Mouse (Mus musculus) CH12.LX (cell line): ENCODE data around the gene Alg1. TPM values are rescaled to one million over a fixed set of nuclear protein-coding genes. Genes with fewer than 3 reads are reported as not detected.

ENCODE experiments used
- DNase-seq: peaks from one replicate; pipeline ENCODE4 v3.0.0-alpha.2; 2013; ENCODE audit errors: extremely low read depth
- H3K27ac ChIP-seq: 2 replicates; pipeline ENCODE4 v1.5.1; 2012; ENCODE audit warnings: low read depth, mild to moderate bottlenecking, control low read depth, moderate library complexity; ENCODE audit not compliant: insufficient read depth
- H3K27me3 ChIP-seq: replicated peaks from 2 replicates; pipeline ENCODE3; 2012; ENCODE audit warnings: inconsistent platforms
- H3K36me3 ChIP-seq, 2 experiments: replicated peaks in 1 of 2; 2 replicates each; pipeline versions ENCODE3 to v1.6.1; 2012; ENCODE audit warnings: inconsistent platforms in 1 of 2, low read length in 1 of 2, mild to moderate bottlenecking in 1 of 2, mixed read lengths in 1 of 2, moderate library complexity in 1 of 2; ENCODE audit not compliant: control insufficient read depth in 1 of 2, insufficient read depth in 1 of 2
- H3K4me1 ChIP-seq, 2 experiments: 2 replicates each; pipeline ENCODE4 v1.6.1; 2012; ENCODE audit warnings: inconsistent platforms in 1 of 2, moderate library complexity in 1 of 2; ENCODE audit not compliant: insufficient read depth in 2 of 2, control insufficient read depth in 1 of 2
- H3K4me2 ChIP-seq: 2 replicates; pipeline ENCODE4 v1.6.1; 2012; ENCODE audit warnings: low read depth, mild to moderate bottlenecking, control low read depth; ENCODE audit not compliant: poor library complexity, insufficient read depth, severe bottlenecking
- H3K4me3 ChIP-seq, 3 experiments: fragments of 150-350 bp in 1 of 3; sonication (generic) in 1 of 3; replicated peaks in 1 of 3; 2 replicates each; pipeline versions ENCODE3 to v1.5.1; 2011 to 2012; ENCODE audit warnings: low read depth in 2 of 3, low read length in 2 of 3, mild to moderate bottlenecking in 2 of 3, moderate library complexity in 2 of 3, control low read depth in 1 of 3, improper control_type of control experiment in 1 of 3, inconsistent platforms in 1 of 3, mixed read lengths in 1 of 3; ENCODE audit not compliant: poor library complexity in 1 of 3
- H3K79me2 ChIP-seq: replicated peaks from 2 replicates; pipeline ENCODE4 v1.6.1; 2012; ENCODE audit warnings: mild to moderate bottlenecking, moderate library complexity; ENCODE audit not compliant: control insufficient read depth, poor library complexity, insufficient read depth, severe bottlenecking; ENCODE audit errors: extremely low read depth
- H3K9ac ChIP-seq: 2 replicates; pipeline ENCODE4 v1.6.1; 2012; ENCODE audit warnings: low read depth, mild to moderate bottlenecking, control low read depth, moderate library complexity; ENCODE audit not compliant: insufficient read depth
- H3K9me3 ChIP-seq: replicated peaks from 2 replicates; pipeline ENCODE3; 2012; ENCODE audit warnings: low read length, inconsistent platforms, mixed read lengths
- BHLHE40 ChIP-seq: IDR thresholded peaks from 2 replicates; pipeline ENCODE4 v1.6.1; 2011; ENCODE audit warnings: mild to moderate bottlenecking, low read depth, low read length, improper control_type of control experiment
- CHD1 ChIP-seq: IDR thresholded peaks from 2 replicates; pipeline ENCODE4 v1.6.1; 2012; ENCODE audit warnings: low read depth, low read length, improper control_type of control experiment, inconsistent platforms
- CHD2 ChIP-seq: IDR thresholded peaks from 2 replicates; pipeline ENCODE4 v1.6.1; 2011; ENCODE audit warnings: low read length, improper control_type of control experiment
- CTCF ChIP-seq, 2 experiments: IDR thresholded peaks in 1 of 2; conservative IDR thresholded peaks in 1 of 2; 2 replicates each; pipeline ENCODE4 v1.5.1; 2011 to 2012; ENCODE audit warnings: low read depth in 2 of 2, low read length in 2 of 2, improper control_type of control experiment in 1 of 2, inconsistent platforms in 1 of 2, mild to moderate bottlenecking in 1 of 2, moderate library complexity in 1 of 2
- E2F4 ChIP-seq: IDR thresholded peaks from 2 replicates; pipeline ENCODE4 v1.6.1; 2011; ENCODE audit warnings: low read depth, low read length, improper control_type of control experiment; ENCODE audit not compliant: insufficient replicate concordance
- ELF1 ChIP-seq: IDR thresholded peaks from 2 replicates; pipeline ENCODE4 v1.6.1; 2014; ENCODE audit warnings: low read depth, mild to moderate bottlenecking, inconsistent platforms, low read length, improper control_type of control experiment
- EP300 ChIP-seq: IDR thresholded peaks from 2 replicates; pipeline ENCODE4 v1.6.1; 2011; ENCODE audit warnings: low read length, improper control_type of control experiment
- ETS1 ChIP-seq: conservative IDR thresholded peaks from 2 replicates; pipeline ENCODE4 v1.6.1; 2012; ENCODE audit warnings: low read depth, mild to moderate bottlenecking, inconsistent platforms, low read length, improper control_type of control experiment, moderate library complexity
- GABPA ChIP-seq: IDR thresholded peaks from 2 replicates; pipeline ENCODE4 v1.6.1; 2012; ENCODE audit warnings: low read depth, low read length, improper control_type of control experiment, inconsistent platforms; ENCODE audit not compliant: insufficient replicate concordance
- HCFC1 ChIP-seq: IDR thresholded peaks from 2 replicates; pipeline ENCODE4 v1.6.1; 2012; ENCODE audit warnings: low read depth, mild to moderate bottlenecking, inconsistent platforms, low read length, improper control_type of control experiment
- IRF4 ChIP-seq: IDR thresholded peaks from 2 replicates; pipeline ENCODE4 v1.6.1; 2014; ENCODE audit warnings: low read depth, mild to moderate bottlenecking, inconsistent platforms, low read length, improper control_type of control experiment
- JUN ChIP-seq: IDR thresholded peaks from 2 replicates; pipeline ENCODE4 v1.6.1; 2011; ENCODE audit warnings: low read depth, mild to moderate bottlenecking, low read length, improper control_type of control experiment, moderate library complexity; ENCODE audit not compliant: insufficient read depth
- JUND ChIP-seq: conservative IDR thresholded peaks from 2 replicates; pipeline ENCODE4 v1.6.1; 2011; ENCODE audit warnings: low read depth, low read length, improper control_type of control experiment
- KAT2A ChIP-seq: IDR thresholded peaks from 2 replicates; pipeline ENCODE4 v1.6.1; 2012; ENCODE audit warnings: low read length, improper control_type of control experiment, inconsistent platforms; ENCODE audit not compliant: insufficient replicate concordance
- MAFK ChIP-seq: IDR thresholded peaks from 2 replicates; pipeline ENCODE4 v1.6.1; 2011; ENCODE audit warnings: low read length, improper control_type of control experiment; ENCODE audit not compliant: insufficient replicate concordance
- MAX ChIP-seq: IDR thresholded peaks from 2 replicates; pipeline ENCODE4 v1.6.1; 2011; ENCODE audit warnings: low read length, improper control_type of control experiment
- MAZ ChIP-seq: IDR thresholded peaks from 2 replicates; pipeline ENCODE4 v1.6.1; 2012; ENCODE audit warnings: low read depth, mild to moderate bottlenecking, inconsistent platforms, low read length, improper control_type of control experiment, moderate library complexity
- MEF2A ChIP-seq: IDR thresholded peaks from 2 replicates; pipeline ENCODE4 v1.6.1; 2014; ENCODE audit warnings: low read depth, mild to moderate bottlenecking, inconsistent platforms, low read length, improper control_type of control experiment, borderline replicate concordance
- MXI1 ChIP-seq: IDR thresholded peaks from 2 replicates; pipeline ENCODE4 v1.6.1; 2011; ENCODE audit warnings: mild to moderate bottlenecking, low read depth, low read length, improper control_type of control experiment
- MYC ChIP-seq: IDR thresholded peaks from 2 replicates; pipeline ENCODE4 v1.6.1; 2011; ENCODE audit warnings: low read depth, mild to moderate bottlenecking, improper control_type of control experiment, low read length
- NELFE ChIP-seq: IDR thresholded peaks from 2 replicates; pipeline ENCODE4 v1.6.1; 2011; ENCODE audit warnings: low read depth, low read length, improper control_type of control experiment
- NRF1 ChIP-seq: IDR thresholded peaks from 2 replicates; pipeline ENCODE4 v1.6.1; 2014; ENCODE audit warnings: low read depth, mild to moderate bottlenecking, inconsistent platforms, low read length, improper control_type of control experiment, moderate library complexity
- PAX5 ChIP-seq: IDR thresholded peaks from 2 replicates; pipeline ENCODE4 v1.6.1; 2012; ENCODE audit warnings: low read length, inconsistent platforms, mixed read lengths
- POLR2A ChIP-seq: IDR thresholded peaks from 2 replicates; pipeline ENCODE4 v1.6.1; 2011; ENCODE audit warnings: low read depth, mild to moderate bottlenecking, improper control_type of control experiment, low read length
- POLR2AphosphoS2 ChIP-seq: IDR thresholded peaks from 2 replicates; pipeline ENCODE4 v1.6.1; 2011; ENCODE audit warnings: low read depth, low read length, improper control_type of control experiment
- RAD21 ChIP-seq: IDR thresholded peaks from 2 replicates; pipeline ENCODE4 v1.6.1; 2011; ENCODE audit warnings: low read depth, mild to moderate bottlenecking, low read length, improper control_type of control experiment, moderate library complexity
- RCOR1 ChIP-seq: conservative IDR thresholded peaks from 2 replicates; pipeline ENCODE4 v1.6.1; 2012; ENCODE audit warnings: low read depth, mild to moderate bottlenecking, inconsistent platforms, low read length, improper control_type of control experiment
- SIN3A ChIP-seq: IDR thresholded peaks from 2 replicates; pipeline ENCODE4 v1.6.1; 2012; ENCODE audit warnings: low read length, improper control_type of control experiment, inconsistent platforms
- SMC3 ChIP-seq: IDR thresholded peaks from 2 replicates; pipeline ENCODE4 v1.6.1; 2011; ENCODE audit warnings: low read depth, low read length, improper control_type of control experiment
- TBP ChIP-seq: conservative IDR thresholded peaks from 2 replicates; pipeline ENCODE4 v1.6.1; 2011; ENCODE audit warnings: low read depth, low read length, improper control_type of control experiment
- TCF12 ChIP-seq: IDR thresholded peaks from 2 replicates; pipeline ENCODE4 v1.6.1; 2014; ENCODE audit warnings: low read depth, mild to moderate bottlenecking, inconsistent platforms, low read length, improper control_type of control experiment
- UBTF ChIP-seq: IDR thresholded peaks from 2 replicates; pipeline ENCODE4 v1.6.1; 2012; ENCODE audit warnings: low read depth, mild to moderate bottlenecking, inconsistent platforms, low read length, improper control_type of control experiment, moderate library complexity
- USF1 ChIP-seq: IDR thresholded peaks from 2 replicates; pipeline ENCODE4 v1.6.1; 2014; ENCODE audit warnings: low read depth, mild to moderate bottlenecking, inconsistent platforms, low read length, improper control_type of control experiment
- USF2 ChIP-seq: conservative IDR thresholded peaks from 2 replicates; pipeline ENCODE4 v1.6.1; 2011; ENCODE audit warnings: low read depth, low read length, improper control_type of control experiment
- ZC3H11A ChIP-seq: IDR thresholded peaks from 2 replicates; pipeline ENCODE4 v1.6.1; 2012; ENCODE audit warnings: low read depth, mild to moderate bottlenecking, inconsistent platforms, low read length, improper control_type of control experiment
- ZKSCAN1 ChIP-seq: IDR thresholded peaks from 2 replicates; pipeline ENCODE4 v1.6.1; 2012; ENCODE audit warnings: low read depth, inconsistent platforms, low read length, improper control_type of control experiment, borderline replicate concordance
- ZMIZ1 ChIP-seq: IDR thresholded peaks from 2 replicates; pipeline ENCODE4 v1.6.1; 2012; ENCODE audit warnings: low read depth, mild to moderate bottlenecking, inconsistent platforms, low read length, improper control_type of control experiment
- ZNF384 ChIP-seq: IDR thresholded peaks from 2 replicates; pipeline ENCODE4 v1.6.1; 2012; ENCODE audit warnings: low read depth, low read length, improper control_type of control experiment, inconsistent platforms
- dilution Hi-C: fragments of 300-500 bp; cut with MboI; formaldehyde crosslinking; loops from 2 replicates; pipeline ENCODE4 v1.14.3; 2020; ENCODE audit warnings: low sequenced_read_pairs; ENCODE audit not compliant: extremely low pct_unique_long_range_greater_than_20kb, extremely low pct_ligation_motif_present
- in situ Hi-C: fragments of 300-500 bp; cut with MboI; formaldehyde crosslinking; loops from 3 replicates; pipeline ENCODE4 v1.14.3; 2019; ENCODE audit warnings: low sequenced_read_pairs, low pct_ligation_motif_present, low pct_unique_long_range_greater_than_20kb, mixed read lengths
- polyA plus RNA-seq: library from polyadenylated mRNA; unstranded; fragments of >175 nt; gene quantifications from 2 replicates; pipeline ENCODE4 v1.2.1, GENCODE M21; 2012; ENCODE audit warnings: low read depth; ENCODE audit not compliant: insufficient read length
- total RNA-seq, 2 experiments: library from RNA; depleted of rRNA; stranded (reverse); fragments of 300-350 nt in 1 of 2; fragments of >200 nt in 1 of 2; gene quantifications; 2 replicates each; pipeline ENCODE4 v1.2.3; 2012 to 2014

Gene Alg1
- total and polyA plus RNA-seq, 3 experiments = 55.7 to 65.7 (median 63.5) TPM

DNA sequence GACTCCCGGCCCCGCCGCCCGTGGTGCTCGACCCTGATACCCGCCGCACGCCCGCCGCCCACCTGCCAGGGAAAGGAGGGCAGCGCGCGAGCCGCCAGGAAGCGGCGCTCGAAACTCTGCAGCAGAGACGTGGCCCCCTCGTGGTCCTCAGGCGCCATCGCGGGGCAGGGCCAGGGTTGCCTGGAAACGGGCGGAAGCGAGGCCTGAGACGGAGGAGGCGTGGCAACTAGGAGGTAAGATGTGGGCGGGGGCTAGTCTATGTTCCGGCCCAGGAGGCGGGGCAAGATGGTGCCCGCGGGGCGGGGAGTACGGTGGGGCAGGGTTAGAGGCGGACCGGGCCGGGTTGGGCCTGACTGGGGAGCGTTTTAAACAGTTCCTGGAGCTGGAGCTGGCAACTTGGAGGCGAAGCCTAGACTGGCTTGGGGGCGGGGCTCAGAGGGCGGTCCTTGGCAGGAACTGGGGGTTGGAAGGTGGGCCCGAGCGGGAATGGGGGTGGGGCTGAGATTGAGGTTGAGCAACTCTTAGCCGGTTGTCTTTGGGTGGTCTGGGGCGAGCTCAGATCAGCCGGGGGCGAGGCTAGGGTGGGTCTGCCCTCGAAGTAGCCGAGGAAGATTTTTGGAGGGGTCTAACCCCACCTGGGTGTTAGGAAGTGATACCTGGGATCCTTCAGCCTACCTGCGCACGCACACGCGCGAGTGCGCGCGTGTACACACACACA, 22.5 kb downstream of the Alg1 start, which contains the start of gene Eef2kmt:
Gene Eef2kmt (minus strand): TSS at position 205 of the 718 bp plus-strand sequence.
- Histone ChIP-seq H3K36me3 (peaks cover 7 to 27% of the 10 kb centered on the region in 2 experiments), H3K27me3 (no peaks in the 10 kb centered on the region), H3K4me2 (peak within 1 kb of the TSS; percentile 79), H3K27ac (peak within 1 kb of the TSS; percentile 12; the same call in 1 of the 2 replicates), H3K9ac (peak within 1 kb of the TSS; percentile 75), H3K4me3 (peak within 1 kb of the TSS; percentile 57 to 77 (median 61)), H3K79me2 (no peaks in the 10 kb centered on the region; the same call in 1 of the 2 replicates)
- dilution Hi-C loops = no loop called here
- DNase-seq = peak; percentile 99
- TF ChIP-seq JUND (no peak), MAX (peak; percentile 92), MXI1 (peak; percentile 98), JUN (no peak), ZKSCAN1 (no peak), ZMIZ1 (peak; percentile 88), NRF1 (peak; percentile 54), ZC3H11A (no peak), MAFK (no peak), ELF1 (peak; percentile 86), POLR2A (peak; percentile 89), POLR2AphosphoS2 (0 out of 2 replicates have a peak, but pooled peaks have one; percentile 58), E2F4 (0 out of 2 replicates have a peak, but pooled peaks have one; percentile 21), RAD21 (no peak; the same call in 1 of the 2 replicates), TBP (no peak), MAZ (peak; percentile 87), CTCF (conservative IDR thresholded peaks at IDR 0.05 in 1 of 2, IDR thresholded peaks at IDR 0.05 in 1 of 2; ENCODE audit: low read depth in 2 of 2, low read length in 2 of 2) (peak in 1 of 2 experiments; percentile 95; a peak in 2 of 4 replicates), USF1 (peak; percentile 42; the same call in 1 of the 2 replicates), HCFC1 (peak; percentile 75), ZNF384 (peak; percentile 20; the same call in 1 of the 2 replicates), GABPA (no peak), EP300 (no peak), MEF2A (peak; percentile 66; the same call in 1 of the 2 replicates), CHD2 (peak; percentile 77), ETS1 (peak; percentile 31; the same call in 1 of the 2 replicates), BHLHE40 (peak; percentile 57; the same call in 1 of the 2 replicates), KAT2A (no peak), MYC (peak; percentile 85), NELFE (peak; percentile 91), SMC3 (peak; percentile 18), CHD1 (no peak), TCF12 (peak; percentile 94), PAX5 (no peak), SIN3A (peak; percentile 91), UBTF (peak; percentile 88; the same call in 1 of the 2 replicates), RCOR1 (no peak; the same call in 1 of the 2 replicates), IRF4 (peak; percentile 76), USF2 (no peak)
- TF ChIP-seq, all 38 proteins: peak for 24
- H3K9me3 ChIP-seq = no peaks in the 10 kb centered on the region
- peaks cover 3 to 18% of the 10 kb centered on the region in 2 experiments; a peak in 3 of 4 replicates for H3K4me1 ChIP-seq
- in situ Hi-C loops = no loop called here
